In the genomic region with DNA sequence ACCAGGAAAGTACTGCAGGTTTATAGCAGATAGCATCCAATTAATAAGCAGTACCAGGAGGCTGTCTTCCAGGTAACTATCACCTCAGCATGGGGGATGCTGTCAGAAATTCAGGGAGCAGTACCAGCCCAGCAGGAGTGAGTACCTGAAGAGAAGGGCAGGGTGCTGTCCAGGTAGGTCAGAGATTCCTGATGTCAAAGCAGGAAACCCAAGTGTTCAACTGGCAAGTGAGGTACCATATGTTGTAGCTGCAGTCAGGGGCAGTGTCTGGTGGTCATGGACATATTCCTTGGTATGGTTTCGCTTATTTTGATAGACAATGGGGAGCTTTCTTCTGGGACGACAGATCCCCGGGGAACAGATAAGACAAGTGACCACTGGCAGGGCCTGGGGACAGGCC, we compare ENCODE assay signal across 18 mouse cellular contexts. TPM values are rescaled to one million over a fixed set of nuclear protein-coding genes. Genes with fewer than 3 reads are reported as not detected.
A peak's percentile ranks its signal among the peaks of the same experiment; 100 is the strongest.
DNase-seq lines count a peak whose midpoint lies in the region; ATAC-seq and TF ChIP-seq lines count a peak whose summit lies in the region.
"Had no signal": no experiment of that assay in that cellular context is flagged by ENCODE, and none has a peak within 500 bp of the region (broad histone marks: within the 10 kb centered on the region; RNA-seq: fewer than 3 reads in every experiment).

No protein-coding gene starts in this region.

- no peak for TF ChIP-seq CTCF in E14TG2a.4 (conservative IDR thresholded peaks at IDR 0.05; ENCODE audit: low read length)
- TF ChIP-seq CTCF in lung, adult 2 months (IDR thresholded peaks at IDR 0.05; ENCODE audit: insufficient read depth, low read length) = no peak

- H3K4me2 ChIP-seq in hindbrain, embryonic 11.5 days (replicated peaks; ENCODE audit: low read depth, low read length) = peak overlapping the region; percentile 49
- H3K4me2 ChIP-seq in midbrain, embryonic 14.5 days (ENCODE audit: low read length) = peak overlapping the region; percentile 76
- H3K4me2 ChIP-seq: heart, embryonic 12.5 days; limb, embryonic 13.5 days; stomach, embryonic 15.5 days had no signal

- H3K27me3 ChIP-seq in E14TG2a.4 (ENCODE audit: insufficient read depth, low read length) = peaks cover 21% of the 10 kb centered on the region
- peaks cover 85% of the 10 kb centered on the region for H3K27me3 ChIP-seq in embryonic facial prominence, embryonic 10.5 days (replicated peaks; ENCODE audit: low read depth, poor library complexity, severe bottlenecking)
- H3K27me3 ChIP-seq in hindbrain, embryonic 11.5 days (ENCODE audit: control insufficient read depth, insufficient read depth, low read length) = peaks cover 2% of the 10 kb centered on the region; the same call in 1 of the 2 replicates
- no peaks in the 10 kb centered on the region for H3K27me3 ChIP-seq in midbrain, embryonic 14.5 days (ENCODE audit: control insufficient read depth, insufficient read depth, low read length)

- intact Hi-C loops in heart, postnatal 14 days (cut with DNase I) = no loop called here

- no peaks in the 10 kb centered on the region for H3K9me3 ChIP-seq in E14TG2a.4 (ENCODE audit: low read length)
- no peaks in the 10 kb centered on the region for H3K9me3 ChIP-seq in embryonic facial prominence, embryonic 10.5 days
- H3K9me3 ChIP-seq in hindbrain, embryonic 11.5 days (ENCODE audit: control insufficient read depth, low read length) = no peaks in the 10 kb centered on the region
- no peaks in the 10 kb centered on the region for H3K9me3 ChIP-seq in midbrain, embryonic 14.5 days (ENCODE audit: control insufficient read depth, low read length)
- H3K9me3 ChIP-seq: heart, embryonic 12.5 days; limb, embryonic 13.5 days; stomach, embryonic 15.5 days had no signal

- TF ChIP-seq POLR2A in lung, adult 2 months (IDR thresholded peaks at IDR 0.05; ENCODE audit: borderline replicate concordance, extremely low read depth, low read depth, low read length) = no peak

- H3K4me1 ChIP-seq in E14TG2a.4 (replicated peaks; ENCODE audit: low read depth, low read length) = peaks cover 52% of the 10 kb centered on the region
- H3K4me1 ChIP-seq in embryonic facial prominence, embryonic 10.5 days = peaks cover 13% of the 10 kb centered on the region
- H3K4me1 ChIP-seq in hindbrain, embryonic 11.5 days (replicated peaks; ENCODE audit: control insufficient read depth, insufficient read depth, low read length) = no peaks in the 10 kb centered on the region; the same call in 1 of the 2 replicates
- peaks cover 24% of the 10 kb centered on the region for H3K4me1 ChIP-seq in midbrain, embryonic 14.5 days (ENCODE audit: control insufficient read depth, insufficient read depth, low read length)
- no peaks in the 10 kb centered on the region for H3K4me1 ChIP-seq in lung, adult 2 months (ENCODE audit: control insufficient read depth, insufficient read depth, low read length)

- DNase-seq in embryonic facial prominence, embryonic 10.5 days (ENCODE audit: low spot score) = no peak
- no peak for DNase-seq in hindbrain, embryonic 11.5 days (ENCODE audit: low spot score)
- no peak for DNase-seq in midbrain, embryonic 14.5 days
- DNase-seq in lung, adult 2 months = no peak
- no peak for DNase-seq in heart, postnatal 14 days
- no peak for DNase-seq in frontal cortex, postnatal 36 days (ENCODE audit: low spot score in 2 of 2)
- DNase-seq: kidney, postnatal 10 days; layer of hippocampus, postnatal 36 days; liver, postnatal 0 days; right cerebral cortex, postnatal 4 days had no signal

- no peak for ATAC-seq in hindbrain, embryonic 11.5 days (ENCODE audit: low FRiP score)
- ATAC-seq in midbrain, embryonic 14.5 days (ENCODE audit: low FRiP score, low TSS enrichment) = no peak
- ATAC-seq: liver, postnatal 0 days had no signal

- H3K36me3 ChIP-seq in E14TG2a.4 (ENCODE audit: insufficient read depth, low read length) = 0 out of 2 replicates have a peak, but pooled peaks cover 3% of the 10 kb centered on the region
- no peaks in the 10 kb centered on the region for H3K36me3 ChIP-seq in embryonic facial prominence, embryonic 10.5 days (replicated peaks)
- H3K36me3 ChIP-seq in hindbrain, embryonic 11.5 days (ENCODE audit: control insufficient read depth, insufficient read depth, low read length) = no peaks in the 10 kb centered on the region
- H3K36me3 ChIP-seq in midbrain, embryonic 14.5 days (ENCODE audit: control insufficient read depth, insufficient read depth, low read length) = peaks cover 21% of the 10 kb centered on the region
- H3K36me3 ChIP-seq: heart, embryonic 12.5 days; limb, embryonic 13.5 days; stomach, embryonic 15.5 days had no signal

- H3K4me3 ChIP-seq in E14TG2a.4 (replicated peaks; ENCODE audit: low read length) = peak overlapping the region; percentile 82
- peak overlapping the region; percentile 59; the same call in 1 of the 2 replicates for H3K4me3 ChIP-seq in embryonic facial prominence, embryonic 10.5 days
- H3K4me3 ChIP-seq in hindbrain, embryonic 11.5 days (ENCODE audit: low read depth, low read length) = peak overlapping the region; percentile 58
- H3K4me3 ChIP-seq in midbrain, embryonic 14.5 days (replicated peaks; ENCODE audit: low read depth, low read length) = peak overlapping the region; percentile 83
- H3K4me3 ChIP-seq in lung, adult 2 months (replicated peaks; ENCODE audit: extremely low read depth, low read depth, low read length) = no peak overlapping the region
- H3K4me3 ChIP-seq: erythroblast, embryonic 14.5 days; heart, embryonic 12.5 days; limb, embryonic 13.5 days had no signal

- H3K9ac ChIP-seq in hindbrain, embryonic 11.5 days (ENCODE audit: low read depth, low read length) = no peak overlapping the region; the same call in 1 of the 2 replicates
- H3K9ac ChIP-seq in midbrain, embryonic 14.5 days (replicated peaks; ENCODE audit: low read length) = peak overlapping the region; percentile 96; the same call in 1 of the 2 replicates
- H3K9ac ChIP-seq: heart, embryonic 12.5 days; limb, embryonic 13.5 days; liver, postnatal 0 days; stomach, embryonic 15.5 days had no signal

- no peak overlapping the region for H3K27ac ChIP-seq in embryonic facial prominence, embryonic 10.5 days (replicated peaks)
- no peak overlapping the region for H3K27ac ChIP-seq in hindbrain, embryonic 11.5 days (ENCODE audit: low read depth, low read length)
- H3K27ac ChIP-seq in midbrain, embryonic 14.5 days (replicated peaks; ENCODE audit: low read depth, low read length) = no peak overlapping the region; the same call in 1 of the 2 replicates
- H3K27ac ChIP-seq: limb, embryonic 13.5 days; stomach, embryonic 15.5 days had no signal

- 69% methylated on average over 3 of the region's 3 CpGs for WGBS in embryonic facial prominence, embryonic 10.5 days
- WGBS in hindbrain, embryonic 11.5 days = 61% methylated on average over 3 of the region's 3 CpGs
- 51% methylated on average over 3 of the region's 3 CpGs for WGBS in midbrain, embryonic 14.5 days
- 72% methylated on average over 3 of the region's 3 CpGs for WGBS in lung, adult 2 months

RNA-seq across cellular contexts. Expression of a gene that starts 1.9 kb away (rescaled TPM):
- polyA plus RNA-seq in embryonic facial prominence, embryonic 10.5 days (2016; fragmentation: Nextera tagmentation; extraction: Ambion mirVana) = 47.9 and 53.7 TPM in 2 replicates
- 426 and 432 TPM in 2 replicates for polyA plus RNA-seq in hindbrain, embryonic 11.5 days (2014; fragmentation: Nextera tagmentation; extraction: Ambion mirVana)
- polyA plus RNA-seq in midbrain, embryonic 14.5 days (2014; fragmentation: Nextera tagmentation; extraction: Ambion mirVana) = 1,182 and 1,543 TPM in 2 replicates
- polyA plus RNA-seq in lung, adult 2 months (2012; rRNA removed) = 0.13 TPM in 1 of 2 replicates, not detected in the other
- total RNA-seq in heart, postnatal 14 days (2021) = under 1 TPM in 1 of 2 experiments, not detected in 1; 0.24 TPM
- total RNA-seq: gastrocnemius, adult 8-10 months; megakaryocyte, adult 5-6 weeks; neutrophil, adult 5-6 weeks had no signal
- polyA plus RNA-seq: erythroblast, embryonic 14.5 days; liver, postnatal 0 days had no signal

RNA-seq across cellular contexts. Expression of a gene that starts 7.1 kb away (rescaled TPM):
- polyA plus RNA-seq in embryonic facial prominence, embryonic 10.5 days (2016; fragmentation: Nextera tagmentation; extraction: Ambion mirVana) = 72.4 and 74.1 TPM in 2 replicates
- polyA plus RNA-seq in hindbrain, embryonic 11.5 days (2014; fragmentation: Nextera tagmentation; extraction: Ambion mirVana) = 41.6 and 45.6 TPM in 2 replicates
- 40.3 and 46.9 TPM in 2 replicates for polyA plus RNA-seq in midbrain, embryonic 14.5 days (2014; fragmentation: Nextera tagmentation; extraction: Ambion mirVana)
- polyA plus RNA-seq in lung, adult 2 months (2012; rRNA removed) = 23.1 and 41.0 TPM in 2 replicates
- 10 to 100 TPM; 15.8 to 18.5 TPM for total RNA-seq in heart, postnatal 14 days (2021)

RNA-seq across cellular contexts. Expression of a gene that starts 24.6 kb away (rescaled TPM):
- polyA plus RNA-seq in embryonic facial prominence, embryonic 10.5 days (2016; fragmentation: Nextera tagmentation; extraction: Ambion mirVana) = 18.7 and 20.2 TPM in 2 replicates
- polyA plus RNA-seq in hindbrain, embryonic 11.5 days (2014; fragmentation: Nextera tagmentation; extraction: Ambion mirVana) = 17.9 and 19.7 TPM in 2 replicates
- 15.7 and 19.5 TPM in 2 replicates for polyA plus RNA-seq in midbrain, embryonic 14.5 days (2014; fragmentation: Nextera tagmentation; extraction: Ambion mirVana)
- polyA plus RNA-seq in lung, adult 2 months (2012; rRNA removed) = 22.2 and 26.3 TPM in 2 replicates
- total RNA-seq in heart, postnatal 14 days (2021) = 10 to 100 TPM; 11.5 to 13.3 TPM

RNA-seq across cellular contexts. Expression of a gene that starts 52.3 kb away (rescaled TPM):
- polyA plus RNA-seq in embryonic facial prominence, embryonic 10.5 days (2016; fragmentation: Nextera tagmentation; extraction: Ambion mirVana) = 46.9 and 51.8 TPM in 2 replicates
- polyA plus RNA-seq in hindbrain, embryonic 11.5 days (2014; fragmentation: Nextera tagmentation; extraction: Ambion mirVana) = 33.4 and 38.1 TPM in 2 replicates
- 65.0 and 67.7 TPM in 2 replicates for polyA plus RNA-seq in midbrain, embryonic 14.5 days (2014; fragmentation: Nextera tagmentation; extraction: Ambion mirVana)
- polyA plus RNA-seq in lung, adult 2 months (2012; rRNA removed) = 39.0 and 44.0 TPM in 2 replicates
- 10 to 100 TPM; 21.0 to 21.4 TPM for total RNA-seq in heart, postnatal 14 days (2021)

RNA-seq across cellular contexts. Expression of a gene that starts 52.8 kb away (rescaled TPM):
- polyA plus RNA-seq in embryonic facial prominence, embryonic 10.5 days (2016; fragmentation: Nextera tagmentation; extraction: Ambion mirVana) = 74.0 and 74.4 TPM in 2 replicates
- polyA plus RNA-seq in hindbrain, embryonic 11.5 days (2014; fragmentation: Nextera tagmentation; extraction: Ambion mirVana) = 51.6 and 55.2 TPM in 2 replicates
- 65.8 and 76.2 TPM in 2 replicates for polyA plus RNA-seq in midbrain, embryonic 14.5 days (2014; fragmentation: Nextera tagmentation; extraction: Ambion mirVana)
- polyA plus RNA-seq in lung, adult 2 months (2012; rRNA removed) = 29.1 and 42.9 TPM in 2 replicates
- 10 to 100 TPM; 43.9 to 44.0 TPM for total RNA-seq in heart, postnatal 14 days (2021)

Comparison
In these comparisons a context has a peak if more than half of its experiments do, and no peak if none do; other contexts are left out.
1. RNA of a gene that starts 1.9 kb away (polyA plus RNA-seq): 1,182 to 1,543 TPM in midbrain, embryonic 14.5 days, 426 to 432 TPM in hindbrain, embryonic 11.5 days and 47.9 to 53.7 TPM in embryonic facial prominence, embryonic 10.5 days; 0.13 TPM in lung, adult 2 months; every median in the first group is over 10 times any median in the second.